Mouse (Mus musculus) cerebellum, adult 2 months (tissue): ENCODE data around the gene Cd9.
A peak's percentile ranks its signal among the peaks of the same experiment; 100 is the strongest.

Source experiments
- CTCF ChIP-seq: fragments of 200-500 bp; IDR thresholded peaks from 2 replicates; pipeline ENCODE4 v1.5.1; 2011; ENCODE audit warnings: low read depth, mild to moderate bottlenecking, control low read depth, low read length, moderate library complexity, borderline replicate concordance; ENCODE audit not compliant: insufficient read depth
- POLR2A ChIP-seq: fragments of 200-500 bp; IDR thresholded peaks from 2 replicates; pipeline ENCODE4 v1.6.1; 2011; ENCODE audit warnings: low read length, control low read depth, borderline replicate concordance; ENCODE audit not compliant: insufficient read depth

- TF ChIP-seq CTCF (0 out of 2 replicates have a peak, but pooled peaks have one; percentile 23), POLR2A (no peak)
Measured at GRCm38 (mm10) chr6:125467301-125467715, 27.3 kb downstream of the Cd9 start.
